Mouse (Mus musculus): ENCODE results near the gene Med10. TPM values are rescaled to one million over a fixed set of nuclear protein-coding genes. Genes with fewer than 3 reads are reported as not detected.

Gene Med10
- total RNA-seq, 2 experiments from 2014 or later = 49.2 to 58.6 TPM

GRCm38 (mm10) chr13:69823920-69824637, 21.9 kb downstream of the Med10 start:
- no peak for ATAC-seq (replicated peaks; ENCODE audit: low FRiP score, low TSS enrichment, poor library complexity, severe bottlenecking)

DNA sequence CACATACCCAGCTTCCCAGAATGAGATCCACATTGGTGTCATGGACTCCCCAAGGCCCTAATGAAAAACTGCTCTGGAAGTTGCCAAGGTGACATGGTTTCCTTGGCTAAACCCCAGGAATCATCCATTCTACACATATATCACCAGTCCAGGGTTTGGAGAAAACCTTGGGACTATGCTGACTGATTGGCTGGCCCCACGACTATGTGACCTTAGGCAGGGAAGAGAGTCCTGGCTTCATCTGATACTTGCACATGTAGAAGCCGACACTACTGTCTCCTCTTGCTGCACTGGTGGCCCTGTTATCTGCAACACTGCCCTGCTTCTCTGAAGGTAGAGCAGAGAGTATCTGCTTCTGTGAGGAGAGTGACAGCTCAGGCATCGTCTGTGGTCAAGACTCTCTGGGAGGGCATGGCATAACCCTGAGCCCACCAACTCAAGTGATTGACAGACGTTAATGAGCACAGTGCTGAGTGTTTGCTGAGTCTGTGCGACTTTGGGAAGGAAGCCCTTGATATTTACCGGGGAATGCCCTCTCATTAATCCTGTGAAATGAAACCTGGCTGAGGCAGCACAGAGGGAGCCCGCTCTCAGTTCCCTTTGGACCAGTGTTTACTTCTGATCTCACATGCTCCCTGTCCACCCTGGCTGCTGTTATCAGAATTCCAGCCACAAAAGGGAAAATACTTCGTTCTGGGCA, 23.4 kb downstream of the Med10 start:
- ATAC-seq (replicated peaks; ENCODE audit: low FRiP score, low TSS enrichment, poor library complexity, severe bottlenecking) = no peak

GRCm38 (mm10) chr13:69830606-69831005, 28.4 kb downstream of the Med10 start:
- ATAC-seq (replicated peaks; ENCODE audit: low FRiP score, low TSS enrichment, poor library complexity, severe bottlenecking) = no peak

- no peak for ATAC-seq (replicated peaks; ENCODE audit: low FRiP score, low TSS enrichment, poor library complexity, severe bottlenecking)
These were observed 30.4 kb downstream of the Med10 start for GRCm38 (mm10) chr13:69832578-69832977.

GRCm38 (mm10) chr13:69833416-69833815, 31.2 kb downstream of the Med10 start:
- no peak for ATAC-seq (replicated peaks; ENCODE audit: low FRiP score, low TSS enrichment, poor library complexity, severe bottlenecking)

GRCm38 (mm10) chr13:69845592-69845991, 43.4 kb downstream of the Med10 start:
- no peak for ATAC-seq (replicated peaks; ENCODE audit: low FRiP score, low TSS enrichment, poor library complexity, severe bottlenecking)

DNA sequence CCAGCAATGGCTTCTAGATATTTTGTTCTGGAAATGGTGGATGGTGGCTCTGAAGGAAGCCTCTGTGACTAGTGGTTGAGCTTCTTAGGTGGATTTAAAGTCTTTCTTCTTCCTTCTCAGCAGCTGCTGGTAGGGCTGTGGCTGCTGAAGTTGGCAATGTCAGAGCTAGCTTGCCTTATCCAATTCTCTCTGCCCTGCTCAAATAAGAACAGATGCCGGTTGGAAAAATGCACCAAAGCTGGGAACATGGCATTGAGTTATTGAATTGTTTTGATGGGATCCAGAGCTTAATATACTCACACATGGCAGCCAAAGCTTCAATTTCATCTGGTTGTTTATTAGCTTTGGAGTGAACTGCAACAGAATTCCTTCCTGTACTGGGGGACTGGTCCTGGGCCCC, 47.4 kb downstream of the Med10 start:
- no peak for ATAC-seq (replicated peaks; ENCODE audit: low FRiP score, low TSS enrichment, poor library complexity, severe bottlenecking)

DNA sequence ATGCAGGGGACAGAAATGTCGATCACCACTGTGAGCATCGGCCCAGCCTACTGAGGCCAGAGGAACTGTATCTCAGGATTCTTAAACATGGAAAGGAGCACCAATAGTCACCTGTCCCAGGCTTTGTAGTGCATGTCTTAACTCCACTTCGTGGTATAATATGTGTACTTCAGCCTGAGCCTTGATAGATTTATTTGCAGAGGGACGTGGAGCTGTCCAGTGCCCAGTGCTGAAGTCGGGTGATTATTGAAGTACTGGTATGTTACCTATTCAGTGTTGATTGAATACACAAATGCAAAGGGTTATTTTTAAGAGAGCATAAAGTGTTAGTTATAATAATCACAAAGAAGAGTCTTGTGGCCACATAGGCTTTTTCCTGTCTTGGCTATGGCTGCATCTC, 50.1 kb downstream of the Med10 start:
- ATAC-seq (replicated peaks; ENCODE audit: low FRiP score, low TSS enrichment, poor library complexity, severe bottlenecking) = no peak

- no peak for ATAC-seq (replicated peaks; ENCODE audit: low FRiP score, low TSS enrichment, poor library complexity, severe bottlenecking)
These were observed 51.3 kb downstream of the Med10 start for GRCm38 (mm10) chr13:69853425-69854043.

DNA sequence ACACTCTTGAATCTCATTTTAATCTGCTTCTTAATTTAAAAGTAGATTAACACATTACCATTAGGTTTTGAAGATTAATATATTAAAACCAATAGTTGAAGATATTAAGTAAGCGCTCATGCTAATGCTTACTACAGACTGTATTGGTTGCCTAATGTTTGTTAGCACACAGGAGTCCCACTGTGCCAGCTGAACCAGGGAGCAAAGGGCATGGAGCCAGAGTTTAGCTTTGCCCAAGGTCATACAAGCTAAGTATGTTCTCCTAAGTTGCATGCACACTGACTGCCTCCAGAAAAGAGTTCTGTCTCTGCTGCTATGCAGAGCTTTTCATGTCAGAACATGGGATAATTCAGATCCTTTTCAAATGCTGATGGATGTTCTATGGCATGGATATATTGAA, 53.7 kb downstream of the Med10 start:
- ATAC-seq (replicated peaks; ENCODE audit: low FRiP score, low TSS enrichment, poor library complexity, severe bottlenecking) = no peak

DNA sequence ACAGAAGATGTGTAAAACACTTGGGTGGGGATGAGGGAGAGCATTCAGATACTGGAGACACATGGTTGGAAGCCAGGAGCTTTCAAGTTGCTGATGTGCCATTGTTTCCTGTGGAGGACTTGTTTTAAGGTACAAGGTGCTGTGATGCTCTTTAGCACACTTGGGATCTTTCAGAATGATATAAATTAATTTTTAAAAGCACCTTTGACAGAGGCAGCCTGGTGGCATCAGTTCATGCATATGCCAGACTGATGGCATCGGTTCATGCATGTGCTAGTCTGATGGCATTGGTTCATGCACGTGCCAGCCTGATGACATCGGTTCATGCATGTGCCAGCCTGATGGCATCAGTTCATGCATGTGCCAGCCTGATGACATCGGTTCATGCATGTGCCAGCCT, 60.1 kb downstream of the Med10 start:
- ATAC-seq (replicated peaks; ENCODE audit: low FRiP score, low TSS enrichment, poor library complexity, severe bottlenecking) = no peak

- ATAC-seq (replicated peaks; ENCODE audit: low FRiP score, low TSS enrichment, poor library complexity, severe bottlenecking) = no peak
These were observed 62.7 kb downstream of the Med10 start for GRCm38 (mm10) chr13:69864911-69865310.

Other genes starting within 250 kb of the Med10 start
- 3.8 and 4.7 TPM in 2 replicates for gene Srd5a1, start 191.0 kb upstream of the Med10 start, total RNA-seq (2014; fragmentation: Nextera tagmentation)
- 2.6 and 3.0 TPM in 2 replicates for gene Srd5a1, start 191.0 kb upstream of the Med10 start, total RNA-seq (2017)
- gene Ube2ql1, start 62.5 kb upstream of the Med10 start, total RNA-seq (2014; fragmentation: Nextera tagmentation) = not detected in 2 replicates
- gene Ube2ql1, start 62.5 kb upstream of the Med10 start, total RNA-seq (2017) = not detected in 2 replicates

Data from megakaryocyte-erythroid progenitor cell, adult 5-6 weeks (primary cell).